12 mouse cellular contexts compared by ENCODE assay signal in the genomic region with DNA sequence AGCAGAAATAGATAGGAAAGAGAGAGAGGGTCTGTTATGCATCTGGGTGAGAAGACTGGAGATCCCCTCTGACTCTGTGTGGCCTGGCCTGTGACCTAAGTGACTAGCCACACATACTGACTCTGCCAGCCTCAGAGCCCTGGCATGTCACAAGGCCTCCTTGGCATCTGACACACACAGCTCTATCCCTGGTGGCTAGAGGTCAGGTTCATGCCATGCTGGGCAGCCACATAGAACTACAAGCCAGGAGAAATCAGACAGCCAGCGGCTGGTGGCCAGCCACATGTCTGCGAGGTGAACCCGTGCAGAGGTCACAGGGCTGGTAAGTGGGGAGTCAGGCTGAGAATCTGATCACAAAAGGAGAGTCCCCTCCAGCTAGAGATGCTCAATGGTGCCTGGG.
A peak's percentile ranks its signal among the peaks of the same experiment; 100 is the strongest.
DNase-seq lines count a peak whose midpoint lies in the region; ATAC-seq and TF ChIP-seq lines count a peak whose summit lies in the region.
"Had no signal": no experiment of that assay in that cellular context is flagged by ENCODE, and none has a peak within 500 bp of the region (broad histone marks: within the 10 kb centered on the region; RNA-seq: fewer than 3 reads in every experiment).

No protein-coding gene starts in this region.

- no peaks in the 10 kb centered on the region for H3K9me3 ChIP-seq in forebrain, embryonic 10.5 days
- no peaks in the 10 kb centered on the region for H3K9me3 ChIP-seq in forebrain, embryonic 13.5 days (replicated peaks)
- H3K9me3 ChIP-seq in intestine, postnatal 0 days (ENCODE audit: control insufficient read depth) = no peaks in the 10 kb centered on the region
- H3K9me3 ChIP-seq: heart, embryonic 15.5 days; lung, embryonic 15.5 days had no signal

- H3K9ac ChIP-seq in forebrain, embryonic 13.5 days = no peak overlapping the region
- no peak overlapping the region for H3K9ac ChIP-seq in intestine, postnatal 0 days (ENCODE audit: low read depth, low read length)
- H3K9ac ChIP-seq: heart, embryonic 15.5 days; lung, embryonic 15.5 days had no signal

- no peak overlapping the region for H3K4me2 ChIP-seq in forebrain, embryonic 13.5 days
- H3K4me2 ChIP-seq in intestine, postnatal 0 days (replicated peaks; ENCODE audit: low read depth) = no peak overlapping the region
- H3K4me2 ChIP-seq: heart, embryonic 15.5 days; lung, embryonic 15.5 days had no signal

- intact Hi-C loops in gastrocnemius, postnatal 14 days (cut with DNase I; ENCODE audit: low total_unique reads) = no loop called here

- no peak for DNase-seq in forebrain, embryonic 10.5 days (ENCODE audit: extremely low spot score, low spot score)
- peak; percentile 94 for DNase-seq in adipocyte (ENCODE audit: low spot score)
- DNase-seq in gastrocnemius, postnatal 14 days = peak; percentile 80
- DNase-seq in kidney, postnatal 10 days = peak; percentile 39
- DNase-seq in neural tube, embryonic 10.5 days (ENCODE audit: extremely low spot score, low spot score) = no peak
- no peak for DNase-seq in right cerebral cortex, postnatal 10 days (ENCODE audit: low spot score in 2 of 2)
- DNase-seq: midbrain, embryonic 14.5 days; thymus, postnatal 36 days had no signal

- no peak for TF ChIP-seq CTCF in intestine, postnatal 0 days (IDR thresholded peaks at IDR 0.05; ENCODE audit: low read depth)

- 0 out of 2 replicates have a peak overlapping the region, but pooled peaks have one; percentile 15 for H3K27ac ChIP-seq in forebrain, embryonic 10.5 days
- H3K27ac ChIP-seq in forebrain, embryonic 13.5 days = no peak overlapping the region
- no peak overlapping the region for H3K27ac ChIP-seq in intestine, postnatal 0 days (ENCODE audit: low read depth, low read length)
- H3K27ac ChIP-seq: heart, embryonic 15.5 days; lung, embryonic 15.5 days had no signal

- peaks cover 47% of the 10 kb centered on the region for H3K4me1 ChIP-seq in forebrain, embryonic 10.5 days
- peaks cover 29% of the 10 kb centered on the region for H3K4me1 ChIP-seq in forebrain, embryonic 13.5 days
- H3K4me1 ChIP-seq in intestine, postnatal 0 days (replicated peaks; ENCODE audit: control insufficient read depth, insufficient read depth, low read length) = 0 out of 2 replicates have a peak, but pooled peaks cover 6% of the 10 kb centered on the region

- H3K4me3 ChIP-seq in forebrain, embryonic 10.5 days = no peak overlapping the region
- no peak overlapping the region for H3K4me3 ChIP-seq in forebrain, embryonic 13.5 days
- H3K4me3 ChIP-seq in intestine, postnatal 0 days (ENCODE audit: low read depth, low read length) = no peak overlapping the region
- H3K4me3 ChIP-seq: heart, embryonic 15.5 days; lung, embryonic 15.5 days had no signal

- no peaks in the 10 kb centered on the region for H3K36me3 ChIP-seq in forebrain, embryonic 10.5 days (replicated peaks)
- no peaks in the 10 kb centered on the region for H3K36me3 ChIP-seq in forebrain, embryonic 13.5 days (ENCODE audit: poor library complexity, severe bottlenecking)
- no peaks in the 10 kb centered on the region for H3K36me3 ChIP-seq in intestine, postnatal 0 days (ENCODE audit: control insufficient read depth, insufficient read depth)
- H3K36me3 ChIP-seq: heart, embryonic 15.5 days; lung, embryonic 15.5 days had no signal

- 83% methylated on average over 3 of the region's 3 CpGs for WGBS in forebrain, embryonic 10.5 days
- WGBS in forebrain, embryonic 13.5 days = 83% methylated on average over 3 of the region's 3 CpGs
- 96% methylated on average over 3 of the region's 3 CpGs for WGBS in intestine, postnatal 0 days

- no peak for ATAC-seq in forebrain, embryonic 13.5 days
- ATAC-seq in intestine, postnatal 0 days = no peak

- H3K27me3 ChIP-seq in forebrain, embryonic 10.5 days (ENCODE audit: poor library complexity, severe bottlenecking) = peaks cover 23% of the 10 kb centered on the region
- H3K27me3 ChIP-seq in forebrain, embryonic 13.5 days = no peaks in the 10 kb centered on the region
- no peaks in the 10 kb centered on the region for H3K27me3 ChIP-seq in intestine, postnatal 0 days (replicated peaks; ENCODE audit: control insufficient read depth, insufficient read depth, low read length)
- H3K27me3 ChIP-seq: heart, embryonic 15.5 days; lung, embryonic 15.5 days had no signal

Comparison
In these comparisons a context has a peak if more than half of its experiments do, and no peak if none do; other contexts are left out.
1. DNase-seq: peak in adipocyte (single experiment), gastrocnemius, postnatal 14 days (single experiment) and kidney, postnatal 10 days (single experiment); none in forebrain, embryonic 10.5 days (single experiment), neural tube, embryonic 10.5 days (single experiment) and right cerebral cortex, postnatal 10 days (0 of 2).